Mouse (Mus musculus): ENCODE measurements around the gene Cdyl2.

Gene Cdyl2

GRCm38 (mm10) chr8:116587616-116588468 lies 144.9 kb downstream of the Cdyl2 start:
- in situ Hi-C loops (cut with MboI; ENCODE audit: low pct_unique_long_range_greater_than_20kb in 1 of 2, low sequenced_read_pairs in 2 of 2, unreplicated experiment in 1 of 2) = no loop called here

- in situ Hi-C loops (cut with MboI; ENCODE audit: low pct_unique_long_range_greater_than_20kb in 1 of 2, low sequenced_read_pairs in 2 of 2, unreplicated experiment in 1 of 2) = no loop called here
These were observed 151.3 kb downstream of the Cdyl2 start for GRCm38 (mm10) chr8:116581318-116582019.

- in situ Hi-C loops (cut with MboI; ENCODE audit: low pct_unique_long_range_greater_than_20kb in 1 of 2, low sequenced_read_pairs in 2 of 2, unreplicated experiment in 1 of 2) = no loop called here
These were observed 156.1 kb downstream of the Cdyl2 start for GRCm38 (mm10) chr8:116576732-116577131.

GRCm38 (mm10) chr8:116573085-116573484 lies 159.7 kb downstream of the Cdyl2 start:
- in situ Hi-C loops (cut with MboI; ENCODE audit: low pct_unique_long_range_greater_than_20kb in 1 of 2, low sequenced_read_pairs in 2 of 2, unreplicated experiment in 1 of 2) = no loop called here

- in situ Hi-C loops (cut with MboI; ENCODE audit: low pct_unique_long_range_greater_than_20kb in 1 of 2, low sequenced_read_pairs in 2 of 2, unreplicated experiment in 1 of 2) = no loop called here
These were observed 180.0 kb downstream of the Cdyl2 start for GRCm38 (mm10) chr8:116552778-116553177.

- in situ Hi-C loops (cut with MboI; ENCODE audit: low pct_unique_long_range_greater_than_20kb in 1 of 2, low sequenced_read_pairs in 2 of 2, unreplicated experiment in 1 of 2) = no loop called here
These were observed 180.5 kb downstream of the Cdyl2 start for GRCm38 (mm10) chr8:116552255-116552654.

GRCm38 (mm10) chr8:116543366-116543765 lies 189.4 kb downstream of the Cdyl2 start:
- in situ Hi-C loops (cut with MboI; ENCODE audit: low pct_unique_long_range_greater_than_20kb in 1 of 2, low sequenced_read_pairs in 2 of 2, unreplicated experiment in 1 of 2) = no loop called here

- in situ Hi-C loops (cut with MboI; ENCODE audit: low pct_unique_long_range_greater_than_20kb in 1 of 2, low sequenced_read_pairs in 2 of 2, unreplicated experiment in 1 of 2) = no loop called here
These were observed 189.9 kb downstream of the Cdyl2 start for GRCm38 (mm10) chr8:116542842-116543241.

- in situ Hi-C loops (cut with MboI; ENCODE audit: low pct_unique_long_range_greater_than_20kb in 1 of 2, low sequenced_read_pairs in 2 of 2, unreplicated experiment in 1 of 2) = no loop called here
These were observed 192.7 kb downstream of the Cdyl2 start for GRCm38 (mm10) chr8:116540136-116540535.

- in situ Hi-C loops (cut with MboI; ENCODE audit: low pct_unique_long_range_greater_than_20kb in 1 of 2, low sequenced_read_pairs in 2 of 2, unreplicated experiment in 1 of 2) = no loop called here
These were observed 194.0 kb downstream of the Cdyl2 start for GRCm38 (mm10) chr8:116538763-116539162.

GRCm38 (mm10) chr8:116536786-116537185 lies 196.0 kb downstream of the Cdyl2 start:
- in situ Hi-C loops (cut with MboI; ENCODE audit: low pct_unique_long_range_greater_than_20kb in 1 of 2, low sequenced_read_pairs in 2 of 2, unreplicated experiment in 1 of 2) = no loop called here

- in situ Hi-C loops (cut with MboI; ENCODE audit: low pct_unique_long_range_greater_than_20kb in 1 of 2, low sequenced_read_pairs in 2 of 2, unreplicated experiment in 1 of 2) = no loop called here
These were observed 199.7 kb downstream of the Cdyl2 start for GRCm38 (mm10) chr8:116533081-116533480.

- in situ Hi-C loops (cut with MboI; ENCODE audit: low pct_unique_long_range_greater_than_20kb in 1 of 2, low sequenced_read_pairs in 2 of 2, unreplicated experiment in 1 of 2) = no loop called here
These were observed 204.1 kb downstream of the Cdyl2 start for GRCm38 (mm10) chr8:116528736-116529135.

- in situ Hi-C loops (cut with MboI; ENCODE audit: low pct_unique_long_range_greater_than_20kb in 1 of 2, low sequenced_read_pairs in 2 of 2, unreplicated experiment in 1 of 2) = no loop called here
These were observed 207.9 kb downstream of the Cdyl2 start for GRCm38 (mm10) chr8:116524915-116525314.
